Mouse (Mus musculus) kidney, postnatal 36 days (tissue): ENCODE measurements around the gene Tulp3.
A peak's percentile ranks its signal among the peaks of the same experiment; 100 is the strongest.
"Not testable (repeated sequence)": the region's sequence is repeated elsewhere in the genome, so short reads cannot be mapped to it uniquely, and the experiment has no call there.

ENCODE experiments used
- DNase-seq, 2 experiments: peaks; one replicate each; pipeline ENCODE4 v3.0.0; 2021 to 2022; ENCODE audit warnings: mixed read lengths in 2 of 2

Tulp3 gene

GRCm38 (mm10) chr6:128355201-128355681, 410 bp downstream of the Tulp3 start:
- peak; percentile 59 to 73 for DNase-seq

- no peak for DNase-seq
These were observed 1.5 kb downstream of the Tulp3 start for GRCm38 (mm10) chr6:128354140-128354539.

- no peak for DNase-seq
These were observed 5.9 kb downstream of the Tulp3 start for GRCm38 (mm10) chr6:128349711-128350110.

- no peak for DNase-seq
These were observed 8.9 kb downstream of the Tulp3 start for GRCm38 (mm10) chr6:128346782-128347181.

GRCm38 (mm10) chr6:128345623-128346022, 10.0 kb downstream of the Tulp3 start:
- DNase-seq, result no peak

- no peak for DNase-seq
These were observed 13.5 kb downstream of the Tulp3 start for GRCm38 (mm10) chr6:128341956-128342723.

GRCm38 (mm10) chr6:128338876-128339275, 16.8 kb downstream of the Tulp3 start:
- DNase-seq, result no peak

GRCm38 (mm10) chr6:128337467-128337866, 18.2 kb downstream of the Tulp3 start:
- DNase-seq, result peak; percentile 61 to 70

GRCm38 (mm10) chr6:128334397-128335124, 21.1 kb downstream of the Tulp3 start:
- DNase-seq, result peak; percentile 74 to 88

- DNase-seq, result peak; percentile 74 to 75
These were observed 37.3 kb downstream of the Tulp3 start for GRCm38 (mm10) chr6:128318317-128318716.

GRCm38 (mm10) chr6:128315597-128315996, 40.1 kb downstream of the Tulp3 start:
- no peak for DNase-seq

GRCm38 (mm10) chr6:128314796-128315195, 40.9 kb downstream of the Tulp3 start:
- no peak for DNase-seq

GRCm38 (mm10) chr6:128308311-128308710, 47.3 kb downstream of the Tulp3 start:
- peak; percentile 64 to 84 for DNase-seq

GRCm38 (mm10) chr6:128304801-128305200, 50.9 kb downstream of the Tulp3 start:
- no peak for DNase-seq

- not testable (repeated sequence) for DNase-seq
These were observed 53.0 kb downstream of the Tulp3 start for GRCm38 (mm10) chr6:128302640-128303039.

GRCm38 (mm10) chr6:128301891-128302290, 53.8 kb downstream of the Tulp3 start:
- DNase-seq, result no peak

- no peak for DNase-seq
These were observed 54.2 kb downstream of the Tulp3 start for GRCm38 (mm10) chr6:128301458-128301857.

- DNase-seq, result peak; percentile 83 to 90
These were observed 55.3 kb downstream of the Tulp3 start, which contains the start of gene Tead4 for GRCm38 (mm10) chr6:128300134-128301001. Gene Tead4 (minus strand): TSS chr6:128300823.

- DNase-seq, result peak; percentile 23 to 30
These were observed 56.1 kb downstream of the Tulp3 start for GRCm38 (mm10) chr6:128299292-128300133.

- DNase-seq, result no peak
These were observed 57.4 kb downstream of the Tulp3 start for GRCm38 (mm10) chr6:128298246-128298645.

GRCm38 (mm10) chr6:128296750-128297393, 58.8 kb downstream of the Tulp3 start:
- no peak for DNase-seq
